Mouse (Mus musculus) embryo, embryonic 10 days (tissue): ENCODE results near the gene 1700025C18Rik.

ENCODE experiments used
- DNase-seq: peaks from one replicate; pipeline ENCODE4 v3.0.0-alpha.2; 2015; ENCODE audit warnings: low spot score

1700025C18Rik gene

GRCm38 (mm10) chr2:165037415-165037814, 53.1 kb downstream of the 1700025C18Rik start:
- DNase-seq, result no peak

- DNase-seq, result no peak
Measured at GRCm38 (mm10) chr2:165035058-165035431, 55.5 kb downstream of the 1700025C18Rik start.

DNA sequence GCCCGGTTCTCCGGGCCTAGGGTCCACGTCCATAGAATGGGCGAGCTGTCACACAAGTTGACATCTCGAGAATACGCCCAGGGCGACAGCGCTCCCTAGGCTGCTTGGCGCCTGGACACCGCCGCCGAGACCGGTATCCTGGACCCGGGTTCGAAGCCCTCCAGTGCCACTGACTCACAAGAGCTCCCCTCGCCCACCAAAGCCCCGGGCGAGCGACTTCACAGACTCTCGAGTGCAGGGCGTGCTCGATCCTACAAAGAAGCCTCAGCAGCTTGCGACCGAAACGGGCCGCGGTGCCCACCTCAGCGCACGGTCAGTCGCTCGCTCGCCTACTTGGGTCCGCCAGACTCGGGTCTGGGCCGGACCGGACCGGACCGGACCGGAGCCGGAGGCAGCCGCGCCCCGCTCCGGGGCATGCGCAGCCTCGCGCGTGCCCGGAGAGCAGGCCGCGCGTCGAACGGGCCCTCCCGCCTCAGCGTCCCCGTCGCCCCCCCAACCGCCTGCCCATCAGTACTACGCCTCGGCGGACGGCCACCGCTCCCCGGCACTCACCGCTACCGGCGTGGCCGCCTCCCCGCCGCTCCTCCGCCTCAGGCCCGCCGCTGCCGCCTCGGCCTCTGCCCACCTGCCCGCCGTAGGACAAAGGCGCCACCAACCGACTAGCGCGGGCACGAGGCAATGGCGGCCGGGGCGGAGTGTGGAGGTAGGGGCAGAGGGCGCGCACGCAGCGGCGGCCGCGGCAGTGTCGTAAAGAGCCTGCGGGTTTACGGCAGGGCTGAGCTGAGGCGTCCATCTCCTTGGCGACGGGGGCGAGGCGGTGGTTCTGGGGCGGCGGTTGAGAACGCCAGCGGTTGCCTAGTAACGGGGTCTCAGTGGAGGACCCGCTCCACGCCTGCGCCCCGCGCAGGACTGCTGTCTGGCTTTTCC, 56.2 kb downstream of the 1700025C18Rik start, which contains the start of gene Ncoa5:
TSS of gene Ncoa5 (minus strand) at position 737 of the 927 bp plus-strand sequence.
- DNase-seq, result peak; percentile 100

GRCm38 (mm10) chr2:165033306-165033705, 57.2 kb downstream of the 1700025C18Rik start:
- no peak for DNase-seq

GRCm38 (mm10) chr2:165032533-165032932, 58.0 kb downstream of the 1700025C18Rik start:
- DNase-seq, result no peak
